Mouse (Mus musculus) liver, embryonic 14.5 days (tissue): ENCODE data around the gene Rora. TPM values are rescaled to one million over a fixed set of nuclear protein-coding genes. Genes with fewer than 3 reads are reported as not detected.

Source experiments
- ATAC-seq: fragments of 200-750 bp; cut with Nextera tagmentation; 2 replicates; pipeline ENCODE4 v1.8.0; 2017; ENCODE audit warnings: moderate number of reproducible peaks, mild to moderate bottlenecking, moderate library complexity; ENCODE audit not compliant: insufficient read depth
- DNase-seq, 3 experiments: peaks; one replicate each; pipeline ENCODE4 v3.0.0-alpha.2; 2012 to 2013; ENCODE audit warnings: low read depth in 3 of 3, low spot score in 3 of 3
- H3K27ac ChIP-seq: fragments of 300-500 bp; sonication (generic); 2 replicates; pipeline ENCODE4 v1.5.1; 2014; ENCODE audit warnings: moderate library complexity, mild to moderate bottlenecking, control low read depth, inconsistent platforms
- H3K27me3 ChIP-seq: fragments of 300-500 bp; sonication (generic); 2 replicates; pipeline ENCODE4 v1.6.1; 2014; ENCODE audit warnings: mild to moderate bottlenecking, low read length, moderate library complexity; ENCODE audit not compliant: control insufficient read depth, insufficient read depth
- H3K36me3 ChIP-seq: fragments of 300-500 bp; sonication (generic); replicated peaks from 2 replicates; pipeline ENCODE4 v1.6.1; 2014; ENCODE audit warnings: low read depth; ENCODE audit not compliant: control insufficient read depth, insufficient read depth
- H3K4me1 ChIP-seq, 2 experiments: fragments of 200-500 bp in 1 of 2; fragments of 300-500 bp in 1 of 2; sonication (generic) in 1 of 2; replicated peaks; 2 replicates each; pipeline ENCODE4 v1.6.1; 2012 to 2014; ENCODE audit warnings: antibody characterized with exemption in 1 of 2, inconsistent platforms in 1 of 2, low read length in 1 of 2; ENCODE audit not compliant: control insufficient read depth in 2 of 2, insufficient read depth in 2 of 2
- H3K4me2 ChIP-seq: fragments of 300-500 bp; sonication (generic); 2 replicates; pipeline ENCODE4 v1.6.1; 2014; ENCODE audit warnings: low read depth, mild to moderate bottlenecking, control low read depth, moderate library complexity
- H3K4me3 ChIP-seq, 2 experiments: fragments of 200-500 bp in 1 of 2; fragments of 300-500 bp in 1 of 2; sonication (generic) in 1 of 2; 2 replicates each; pipeline ENCODE4 v1.5.1; 2012 to 2014; ENCODE audit warnings: low read depth in 2 of 2, low read length in 2 of 2, mild to moderate bottlenecking in 2 of 2, control low read depth in 1 of 2, inconsistent platforms in 1 of 2, moderate library complexity in 1 of 2; ENCODE audit not compliant: insufficient read depth in 1 of 2
- H3K9ac ChIP-seq: fragments of 300-500 bp; sonication (generic); replicated peaks from 2 replicates; pipeline ENCODE4 v1.6.1; 2014; ENCODE audit warnings: mild to moderate bottlenecking, control low read depth, moderate library complexity
- H3K9me3 ChIP-seq: fragments of 300-500 bp; sonication (generic); 2 replicates; pipeline ENCODE4 v1.6.1; 2016; ENCODE audit warnings: low read length, mixed read lengths; ENCODE audit not compliant: control insufficient read depth
- CTCF ChIP-seq: IDR thresholded peaks from 2 replicates; pipeline ENCODE4 v1.5.1; 2016; ENCODE audit warnings: antibody characterized with exemption, low read depth, control low read depth
- EP300 ChIP-seq: IDR thresholded peaks from 2 replicates; pipeline ENCODE4 v1.6.1; 2016; ENCODE audit warnings: antibody characterized with exemption, low read depth
- WGBS: fragments of 180-500 bp; shearing (Covaris S2); extraction: QIAGEN DNeasy Blood & Tissue Kit; methylation state at CpG from one replicate; pipeline ENCODE4 v1.1.7; 2014; ENCODE audit not compliant: insufficient replicate concordance; 5-methylcytosine and 5-hydroxymethylcytosine counted together
- polyA plus RNA-seq, 2 experiments: library from polyadenylated mRNA; depleted of rRNA in 1 of 2; stranded (reverse) in 1 of 2; unstranded in 1 of 2; fragments of >200 nt; fragmentation: Nextera tagmentation in 1 of 2; extraction: Ambion mirVana in 1 of 2; gene quantifications; 2 replicates each; pipeline versions ENCODE4 v1.2.1 to v1.2.3; 2012 to 2014

Gene Rora
- polyA plus RNA-seq, 2 experiments = 0.85 to 2.9 TPM

DNA sequence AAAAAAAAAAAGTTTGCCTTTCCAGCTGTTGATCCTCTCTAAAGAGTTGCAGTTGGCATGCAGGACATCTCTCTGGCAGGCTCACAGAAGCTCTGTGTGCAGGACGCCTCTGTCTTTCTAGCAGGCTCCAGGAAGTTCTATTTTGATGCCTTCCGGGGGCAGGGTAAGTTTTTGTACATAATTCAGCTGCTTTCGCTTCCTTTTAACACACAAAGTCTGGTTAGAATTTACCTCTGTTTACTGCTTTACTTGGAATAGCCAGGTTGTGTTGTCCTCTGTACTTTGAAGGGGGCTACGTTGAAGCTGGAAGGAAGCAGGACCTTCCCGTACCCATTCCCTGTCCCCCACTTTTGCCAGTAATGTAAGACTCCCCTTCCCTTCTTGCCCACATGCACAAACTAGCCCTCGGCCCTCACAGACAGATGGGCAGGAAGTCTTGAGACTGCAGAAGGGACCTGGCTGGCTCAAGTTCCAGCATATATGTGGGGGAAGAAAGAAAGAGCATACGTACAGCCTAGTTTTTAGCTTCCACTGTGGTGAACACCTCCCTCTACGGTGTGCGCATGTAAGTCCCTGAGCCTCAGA is 231.0 kb downstream of the Rora start:
- Histone ChIP-seq H3K9ac (no peak overlapping the region), H3K4me1 (peaks cover 0 to 17% of the 10 kb centered on the region in 2 experiments; a peak in 2 of 4 replicates), H3K4me2 (no peak overlapping the region), H3K4me3 (no peak overlapping the region), H3K9me3 (no peaks in the 10 kb centered on the region), H3K27me3 (no peaks in the 10 kb centered on the region), H3K27ac (no peak overlapping the region), H3K36me3 (no peaks in the 10 kb centered on the region)
- ATAC-seq (no peak), DNase-seq (no peak)
- TF ChIP-seq EP300 = no peak
- TF ChIP-seq CTCF = no peak
- 41% methylated on average over 9 of the region's 9 CpGs for WGBS

- H3K9me3 ChIP-seq = no peaks in the 10 kb centered on the region
- WGBS = 40% methylated on average over 8 of the region's 8 CpGs
- no peak for DNase-seq
- no peak overlapping the region for H3K27ac ChIP-seq
- H3K36me3 ChIP-seq = no peaks in the 10 kb centered on the region
- H3K4me2 ChIP-seq = no peak overlapping the region
- no peaks in the 10 kb centered on the region for H3K27me3 ChIP-seq
- H3K4me1 ChIP-seq = peaks cover 0 to 11% of the 10 kb centered on the region in 2 experiments; a peak in 2 of 4 replicates
- no peak for ATAC-seq
- H3K4me3 ChIP-seq = no peak overlapping the region
- no peak overlapping the region for H3K9ac ChIP-seq
- TF ChIP-seq CTCF = no peak
- TF ChIP-seq EP300 = no peak
Observed at GRCm38 (mm10) chr9:68888670-68889069, 235.1 kb downstream of the Rora start.

DNA sequence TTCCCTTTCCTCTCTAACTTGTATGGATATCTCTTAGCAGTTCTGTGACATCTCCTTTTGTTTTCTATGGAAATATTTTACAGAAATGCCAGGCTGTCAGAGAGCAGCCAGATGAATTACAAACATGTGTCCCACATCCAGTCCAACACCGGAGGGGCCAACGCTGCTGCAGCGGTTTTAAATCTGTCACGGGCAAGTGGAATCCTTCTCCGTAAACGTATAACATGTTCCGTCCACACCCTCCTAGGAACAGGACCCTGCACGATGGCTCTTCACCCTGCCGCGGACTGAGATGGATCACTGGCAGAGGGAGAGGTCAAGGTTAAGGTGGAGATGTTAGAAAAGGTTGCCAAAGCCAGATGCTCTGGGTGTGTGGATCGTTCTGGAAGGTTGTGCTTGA is 237.8 kb downstream of the Rora start:
- no peak overlapping the region for H3K4me2 ChIP-seq
- no peak overlapping the region for H3K9ac ChIP-seq
- H3K27me3 ChIP-seq = no peaks in the 10 kb centered on the region
- DNase-seq = no peak
- WGBS = 79% methylated on average over 11 of the region's 11 CpGs
- H3K36me3 ChIP-seq = no peaks in the 10 kb centered on the region
- H3K4me3 ChIP-seq = no peak overlapping the region
- no peak overlapping the region for H3K27ac ChIP-seq
- no peak for TF ChIP-seq CTCF
- no peaks in the 10 kb centered on the region for H3K9me3 ChIP-seq
- H3K4me1 ChIP-seq = no peaks in the 10 kb centered on the region
- no peak for ATAC-seq

GRCm38 (mm10) chr9:68892356-68892755 is 238.8 kb downstream of the Rora start:
- DNase-seq = no peak
- 68% methylated on average over 4 of the region's 4 CpGs for WGBS
- no peaks in the 10 kb centered on the region for H3K27me3 ChIP-seq
- H3K27ac ChIP-seq = no peak overlapping the region
- H3K9me3 ChIP-seq = no peaks in the 10 kb centered on the region
- no peaks in the 10 kb centered on the region for H3K4me1 ChIP-seq
- TF ChIP-seq EP300 (no peak), CTCF (no peak)
- H3K4me2 ChIP-seq = no peak overlapping the region
- no peak overlapping the region for H3K4me3 ChIP-seq
- ATAC-seq = no peak
- H3K9ac ChIP-seq = no peak overlapping the region
- H3K36me3 ChIP-seq = no peaks in the 10 kb centered on the region

DNA sequence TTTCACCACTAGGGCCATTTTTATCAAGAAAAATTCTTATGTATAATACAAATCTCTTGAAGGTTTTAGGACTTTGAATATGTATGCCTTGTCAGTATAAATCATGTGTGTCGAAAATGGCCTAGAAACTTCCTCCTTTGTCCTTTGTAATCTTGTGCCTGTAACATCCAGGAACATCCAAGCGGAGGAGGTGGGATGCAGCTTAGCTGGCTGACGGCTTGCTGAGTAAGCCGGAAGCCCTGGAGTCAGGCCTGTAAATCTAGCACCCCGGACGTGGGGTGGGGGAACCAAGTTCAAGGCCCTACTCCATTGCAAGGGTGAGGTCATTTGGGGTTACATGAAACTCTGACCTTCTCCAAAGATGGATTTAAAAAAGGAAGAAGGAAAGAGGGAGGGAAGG is 239.3 kb downstream of the Rora start:
- DNase-seq (no peak), ATAC-seq (no peak)
- WGBS = 57% methylated on average over 6 of the region's 6 CpGs

More for the DNA sequence above, 239.3 kb downstream of the Rora start:
- H3K4me2 ChIP-seq = no peak overlapping the region
- no peaks in the 10 kb centered on the region for H3K9me3 ChIP-seq
- H3K4me3 ChIP-seq = no peak overlapping the region
- H3K9ac ChIP-seq = no peak overlapping the region
- no peak overlapping the region for H3K27ac ChIP-seq
- H3K27me3 ChIP-seq = no peaks in the 10 kb centered on the region
- no peaks in the 10 kb centered on the region for H3K36me3 ChIP-seq
- H3K4me1 ChIP-seq = no peaks in the 10 kb centered on the region
- TF ChIP-seq CTCF = no peak
- TF ChIP-seq EP300 = no peak
